In genomic region chr12:45710766-45711165, GRCm38 (mm10) we compare ENCODE assay signal across 26 mouse cellular contexts.
"Had no signal": no experiment of that assay in that cellular context is flagged by ENCODE, and none has a peak within 500 bp of the region (broad histone marks: within the 10 kb centered on the region; RNA-seq: fewer than 3 reads in every experiment).

No protein-coding gene starts in this region.

- H3K4me3 ChIP-seq: heart, adult 2 months; heart, embryonic 13.5 days; heart, embryonic 15.5 days; hindbrain, embryonic 12.5 days; hindbrain, embryonic 15.5 days; kidney, embryonic 15.5 days; limb, embryonic 13.5 days; limb, embryonic 15.5 days; liver, embryonic 12.5 days had no signal

- ATAC-seq: hindbrain, postnatal 0 days; intestine, embryonic 16.5 days; liver, embryonic 12.5 days had no signal

- H3K27ac ChIP-seq: heart, adult 2 months; heart, embryonic 13.5 days; heart, embryonic 15.5 days; hindbrain, embryonic 12.5 days; hindbrain, embryonic 15.5 days; hindbrain, postnatal 0 days; kidney, embryonic 15.5 days; kidney, postnatal 0 days; limb, embryonic 13.5 days; limb, embryonic 15.5 days; liver, embryonic 12.5 days had no signal

- H3K9ac ChIP-seq: heart, embryonic 13.5 days; heart, embryonic 15.5 days; hindbrain, embryonic 12.5 days; hindbrain, embryonic 15.5 days; kidney, embryonic 15.5 days; limb, embryonic 13.5 days; limb, embryonic 15.5 days; liver, embryonic 12.5 days had no signal

- H3K4me2 ChIP-seq: heart, embryonic 11.5 days; heart, embryonic 13.5 days; heart, embryonic 15.5 days; hindbrain, embryonic 12.5 days; hindbrain, embryonic 15.5 days; kidney, embryonic 15.5 days; limb, embryonic 13.5 days; limb, embryonic 15.5 days; liver, embryonic 12.5 days had no signal

- H3K36me3 ChIP-seq: heart, embryonic 13.5 days; heart, embryonic 15.5 days; hindbrain, embryonic 12.5 days; hindbrain, embryonic 15.5 days; kidney, embryonic 15.5 days; limb, embryonic 13.5 days; limb, embryonic 15.5 days; liver, embryonic 12.5 days had no signal

- H3K9me3 ChIP-seq: heart, embryonic 13.5 days; heart, embryonic 15.5 days; hindbrain, embryonic 12.5 days; hindbrain, embryonic 15.5 days; kidney, embryonic 15.5 days; limb, embryonic 13.5 days; limb, embryonic 15.5 days; liver, embryonic 12.5 days had no signal

- H3K27me3 ChIP-seq: heart, embryonic 13.5 days; heart, embryonic 15.5 days; hindbrain, embryonic 12.5 days; hindbrain, embryonic 15.5 days; kidney, embryonic 15.5 days; limb, embryonic 13.5 days; limb, embryonic 15.5 days; liver, embryonic 12.5 days had no signal

- H3K4me1 ChIP-seq: heart, embryonic 13.5 days; heart, embryonic 15.5 days; hindbrain, embryonic 12.5 days; hindbrain, embryonic 15.5 days; kidney, embryonic 15.5 days; limb, embryonic 13.5 days; limb, embryonic 15.5 days; liver, embryonic 12.5 days had no signal

- DNase-seq: gastrocnemius, postnatal 14 days; gastrocnemius, postnatal 36 days; heart, adult 11 months; heart, adult 2 months; heart, postnatal 14 days; heart, postnatal 36 days; kidney, adult 11 months; kidney, adult 2 months; kidney, adult 9 months; kidney, postnatal 14 days; kidney, postnatal 36 days; layer of hippocampus, adult 9-11 months; layer of hippocampus, postnatal 36 days; left cerebral cortex, postnatal 4 days had no signal
